ENCODE assay signal across 10 mouse cellular contexts in the genomic region with DNA sequence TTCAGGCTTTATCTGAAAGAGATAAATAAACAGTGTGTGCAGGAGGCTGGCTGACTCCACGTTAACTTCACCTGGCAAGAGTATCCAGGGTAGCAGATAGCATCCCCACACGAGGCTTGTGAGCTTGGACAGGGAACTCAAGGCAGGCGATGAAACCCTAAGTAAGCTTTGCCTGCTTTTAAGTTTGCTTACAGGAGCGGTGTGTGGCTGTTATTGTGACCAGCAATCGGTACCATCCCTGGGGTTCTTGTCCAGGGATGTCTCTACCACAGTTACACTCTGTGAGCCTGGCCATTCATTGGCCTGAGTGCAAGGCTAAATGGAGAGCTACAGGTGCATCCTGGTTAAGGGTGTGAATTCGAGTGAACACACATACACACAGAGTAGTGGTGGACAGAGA. TPM values are rescaled to one million over a fixed set of nuclear protein-coding genes. Genes with fewer than 3 reads are reported as not detected.
DNase-seq lines count a peak whose midpoint lies in the region; ATAC-seq lines count a peak whose summit lies in the region.
"Had no signal": no experiment of that assay in that cellular context is flagged by ENCODE, and none has a peak within 500 bp of the region (broad histone marks: within the 10 kb centered on the region; RNA-seq: fewer than 3 reads in every experiment).

No protein-coding gene starts in this region.

- H3K27ac ChIP-seq in limb, embryonic 12.5 days, result peak overlapping the region; percentile 64; the same call in 1 of the 2 replicates
- no peak overlapping the region for H3K27ac ChIP-seq in limb, embryonic 10.5 days
- no peak overlapping the region for H3K27ac ChIP-seq in hindbrain, embryonic 15.5 days (replicated peaks)
- peak overlapping the region; percentile 64 for H3K27ac ChIP-seq in neural tube, embryonic 15.5 days (replicated peaks)
- H3K27ac ChIP-seq: liver, embryonic 13.5 days had no signal

- no peak overlapping the region for H3K4me3 ChIP-seq in limb, embryonic 12.5 days (replicated peaks)
- H3K4me3 ChIP-seq in limb, embryonic 10.5 days, result no peak overlapping the region
- no peak overlapping the region for H3K4me3 ChIP-seq in hindbrain, embryonic 15.5 days
- no peak overlapping the region for H3K4me3 ChIP-seq in neural tube, embryonic 15.5 days (replicated peaks)
- H3K4me3 ChIP-seq: liver, embryonic 13.5 days had no signal

- no peaks in the 10 kb centered on the region for H3K36me3 ChIP-seq in limb, embryonic 12.5 days
- H3K36me3 ChIP-seq in limb, embryonic 10.5 days, result no peaks in the 10 kb centered on the region
- H3K36me3 ChIP-seq in hindbrain, embryonic 15.5 days, result no peaks in the 10 kb centered on the region
- no peaks in the 10 kb centered on the region for H3K36me3 ChIP-seq in neural tube, embryonic 15.5 days
- H3K36me3 ChIP-seq: liver, embryonic 13.5 days had no signal

- H3K4me1 ChIP-seq in limb, embryonic 12.5 days (replicated peaks), result no peaks in the 10 kb centered on the region; the same call in 1 of the 2 replicates
- peaks cover 10% of the 10 kb centered on the region; the same call in 1 of the 2 replicates for H3K4me1 ChIP-seq in limb, embryonic 10.5 days
- H3K4me1 ChIP-seq in hindbrain, embryonic 15.5 days (replicated peaks), result peaks cover 9% of the 10 kb centered on the region; the same call in 1 of the 2 replicates
- H3K4me1 ChIP-seq in neural tube, embryonic 15.5 days, result peaks cover 8% of the 10 kb centered on the region; the same call in 1 of the 2 replicates
- H3K4me1 ChIP-seq: liver, embryonic 13.5 days had no signal

- H3K9ac ChIP-seq in limb, embryonic 12.5 days (replicated peaks), result no peak overlapping the region
- 0 out of 2 replicates have a peak overlapping the region, but pooled peaks have one; percentile 7 for H3K9ac ChIP-seq in hindbrain, embryonic 15.5 days
- no peak overlapping the region for H3K9ac ChIP-seq in neural tube, embryonic 15.5 days (replicated peaks)
- H3K9ac ChIP-seq: liver, embryonic 13.5 days had no signal

- H3K9me3 ChIP-seq in limb, embryonic 12.5 days, result no peaks in the 10 kb centered on the region
- no peaks in the 10 kb centered on the region for H3K9me3 ChIP-seq in limb, embryonic 10.5 days (replicated peaks)
- no peaks in the 10 kb centered on the region for H3K9me3 ChIP-seq in hindbrain, embryonic 15.5 days
- no peaks in the 10 kb centered on the region for H3K9me3 ChIP-seq in neural tube, embryonic 15.5 days (replicated peaks)
- H3K9me3 ChIP-seq: liver, embryonic 13.5 days had no signal

- H3K4me2 ChIP-seq in limb, embryonic 12.5 days, result 0 out of 2 replicates have a peak overlapping the region, but pooled peaks have one; percentile 10
- H3K4me2 ChIP-seq in hindbrain, embryonic 15.5 days, result 0 out of 2 replicates have a peak overlapping the region, but pooled peaks have one; percentile 4
- H3K4me2 ChIP-seq in neural tube, embryonic 15.5 days, result 0 out of 2 replicates have a peak overlapping the region, but pooled peaks have one; percentile 11
- H3K4me2 ChIP-seq: liver, embryonic 13.5 days had no signal

- DNase-seq in frontal cortex, postnatal 36 days (ENCODE audit: low spot score in 2 of 2), result no peak
- no peak for DNase-seq in limb, embryonic 10.5 days (ENCODE audit: low spot score)
- no peak for DNase-seq in T-cell, adult 2 months (ENCODE audit: low spot score)
- no peak for DNase-seq in cerebellum, adult 18-20 months
- DNase-seq: kidney, adult 8-10 months; liver, embryonic 13.5 days had no signal

- ATAC-seq in frontal cortex, adult (ENCODE audit: low TSS enrichment), result peak; percentile 35; the same call in 1 of the 2 replicates
- no peak for ATAC-seq in limb, embryonic 12.5 days (ENCODE audit: insufficient number of reproducible peaks, insufficient read depth, low FRiP score, low TSS enrichment, low read depth)
- ATAC-seq in hindbrain, embryonic 15.5 days (ENCODE audit: low FRiP score, low read depth), result no peak
- ATAC-seq in neural tube, embryonic 15.5 days (ENCODE audit: low FRiP score), result no peak

- no peaks in the 10 kb centered on the region for H3K27me3 ChIP-seq in limb, embryonic 12.5 days
- no peaks in the 10 kb centered on the region for H3K27me3 ChIP-seq in limb, embryonic 10.5 days (ENCODE audit: low read depth, poor library complexity, severe bottlenecking)
- no peaks in the 10 kb centered on the region for H3K27me3 ChIP-seq in hindbrain, embryonic 15.5 days
- no peaks in the 10 kb centered on the region for H3K27me3 ChIP-seq in neural tube, embryonic 15.5 days (replicated peaks)
- H3K27me3 ChIP-seq: liver, embryonic 13.5 days had no signal

- 65% methylated on average over 6 of the region's 6 CpGs for WGBS in limb, embryonic 12.5 days
- 64% methylated on average over 6 of the region's 6 CpGs for WGBS in limb, embryonic 10.5 days
- 54% methylated on average over 6 of the region's 6 CpGs for WGBS in hindbrain, embryonic 15.5 days
- 58% methylated on average over 6 of the region's 6 CpGs for WGBS in neural tube, embryonic 15.5 days

RNA-seq across cellular contexts. Expression of gene Tgif1, which starts 58.6 kb away (rescaled TPM):
- polyA plus RNA-seq in limb, embryonic 12.5 days (2016; fragmentation: Nextera tagmentation; extraction: Ambion mirVana), result 130 and 136 TPM in 2 replicates
- polyA plus RNA-seq in limb, embryonic 10.5 days (2016; fragmentation: Nextera tagmentation; extraction: Ambion mirVana), result 105 and 132 TPM in 2 replicates
- 14.6 and 16.2 TPM in 2 replicates for polyA plus RNA-seq in hindbrain, embryonic 15.5 days (2015; fragmentation: Nextera tagmentation; extraction: Ambion mirVana)
- polyA plus RNA-seq in neural tube, embryonic 15.5 days (2015; fragmentation: Nextera tagmentation; extraction: Ambion mirVana), result 11.3 and 24.6 TPM in 2 replicates

Comparison
In these comparisons a context has a peak if more than half of its experiments do, and no peak if none do; other contexts are left out.
1. H3K27ac ChIP-seq: peak in limb, embryonic 12.5 days (single experiment) and neural tube, embryonic 15.5 days (single experiment); none in limb, embryonic 10.5 days (single experiment) and hindbrain, embryonic 15.5 days (single experiment).
2. Peak in every context shown above with its lines, with median percentiles within 50 percentile points of each other: H3K4me2 ChIP-seq.